Mouse (Mus musculus): ENCODE measurements around the gene Stkld1. TPM values are rescaled to one million over a fixed set of nuclear protein-coding genes. Genes with fewer than 3 reads are reported as not detected.
"Not testable (repeated sequence)": the region's sequence is repeated elsewhere in the genome, so short reads cannot be mapped to it uniquely, and the experiment has no call there.

The Stkld1 gene
- total RNA-seq (2021), result under 1 TPM in 1 of 2 experiments, not detected in 1; 0.46 TPM

DNA sequence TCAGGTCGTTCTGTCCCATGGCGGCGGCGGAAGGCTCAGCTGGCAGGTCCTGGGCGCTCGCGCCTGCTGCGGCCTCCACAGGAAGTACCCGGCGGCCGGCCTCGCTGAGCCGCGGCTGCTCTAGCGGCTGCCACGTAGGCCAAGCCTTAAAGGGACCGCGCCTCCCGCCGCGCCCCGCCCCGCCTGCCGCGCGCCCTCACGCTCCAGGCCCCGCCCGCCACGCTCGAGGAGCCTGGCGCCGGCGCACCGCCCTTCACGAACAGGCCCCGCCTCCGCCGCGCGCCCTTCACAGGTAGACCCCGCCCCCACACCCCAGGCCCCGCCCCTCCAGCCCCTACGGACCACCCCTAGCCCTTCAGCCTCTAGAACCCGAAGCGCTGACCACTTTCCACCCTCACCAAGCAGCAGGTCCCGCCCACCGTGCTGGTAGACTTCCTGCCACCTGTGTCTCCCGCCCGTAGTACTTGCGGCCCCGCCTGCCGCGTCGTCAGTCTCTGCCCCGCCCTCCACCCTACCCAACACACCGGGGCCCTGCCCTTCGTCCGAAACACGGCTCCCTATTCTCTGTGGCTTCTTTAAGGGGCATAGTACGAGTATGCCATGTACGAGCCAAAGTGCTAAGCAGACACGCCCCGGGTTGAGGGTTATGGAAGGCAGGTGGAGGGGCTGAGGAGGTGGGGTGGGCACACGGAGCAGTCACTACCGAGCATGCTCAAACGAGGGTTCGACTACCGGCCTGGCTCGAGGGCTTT lies at the start of gene Stkld1, which contains the start of gene Surf4:
TSS of gene Stkld1 (plus strand) at position 744 of the 752 bp plus-strand sequence.
TSS of gene Surf4 (minus strand) at position 625 of the 752 bp plus-strand sequence.
- peak; percentile 90 to 91 for DNase-seq

DNA sequence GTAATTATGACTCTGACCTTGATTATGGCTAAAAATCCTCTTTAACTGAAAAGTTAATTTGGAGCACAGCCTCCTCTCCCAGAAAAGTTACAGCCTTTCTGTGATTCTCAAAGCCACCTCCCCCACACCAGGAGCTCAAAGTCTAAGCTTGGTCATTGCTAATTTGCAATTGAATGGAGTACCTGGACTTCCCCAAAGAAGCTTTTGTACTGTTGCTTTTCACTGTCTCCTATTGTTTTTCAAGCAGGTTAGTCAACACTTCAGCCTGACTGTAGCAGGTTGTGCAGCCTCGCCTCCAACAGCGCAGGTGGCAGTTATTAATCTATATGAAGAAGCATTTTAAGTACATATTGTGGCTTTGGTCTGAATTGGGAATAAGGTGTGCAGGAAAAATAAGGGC lies 48.3 kb upstream of the Stkld1 start:
- not testable (repeated sequence) for DNase-seq

DNA sequence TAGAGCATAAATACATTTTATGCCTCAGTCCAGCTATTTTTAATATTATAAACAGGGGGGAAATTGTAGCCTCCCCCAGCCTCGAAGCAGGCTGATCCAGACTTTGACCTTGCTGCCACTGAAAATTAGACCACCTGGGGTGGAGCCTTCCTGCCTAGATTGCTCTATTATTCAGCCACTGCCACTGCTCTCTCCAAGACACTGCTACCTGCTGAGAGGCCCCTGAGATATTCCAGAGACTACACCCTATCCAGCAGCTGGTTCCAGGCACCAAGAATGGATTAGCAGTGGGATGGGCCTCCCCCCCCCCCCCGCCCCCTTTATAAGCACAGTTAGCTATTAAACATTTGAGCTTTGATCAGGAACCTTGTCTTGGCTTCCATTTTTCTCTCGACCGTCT lies 47.7 kb upstream of the Stkld1 start:
- DNase-seq, result not testable (repeated sequence)

DNA sequence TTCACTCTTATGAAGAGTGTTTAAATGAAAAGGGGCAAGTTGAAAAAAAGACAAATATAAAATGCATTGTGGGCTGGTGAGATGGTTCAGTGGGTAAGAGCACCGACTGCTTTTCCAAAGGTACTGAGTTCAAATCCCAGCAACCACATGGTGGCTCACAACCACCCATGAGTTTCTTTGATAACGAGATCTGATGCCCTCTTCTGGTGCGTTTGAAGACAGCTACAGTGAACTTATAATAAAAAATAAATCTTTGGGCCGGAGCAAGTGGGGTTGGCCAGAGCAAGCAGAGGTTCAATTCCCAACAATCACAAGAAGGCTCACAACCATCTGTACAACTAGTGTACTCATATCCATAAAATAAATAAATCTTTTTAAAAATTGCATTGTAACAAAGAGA lies 37.9 kb upstream of the Stkld1 start:
- no peak for DNase-seq

DNA sequence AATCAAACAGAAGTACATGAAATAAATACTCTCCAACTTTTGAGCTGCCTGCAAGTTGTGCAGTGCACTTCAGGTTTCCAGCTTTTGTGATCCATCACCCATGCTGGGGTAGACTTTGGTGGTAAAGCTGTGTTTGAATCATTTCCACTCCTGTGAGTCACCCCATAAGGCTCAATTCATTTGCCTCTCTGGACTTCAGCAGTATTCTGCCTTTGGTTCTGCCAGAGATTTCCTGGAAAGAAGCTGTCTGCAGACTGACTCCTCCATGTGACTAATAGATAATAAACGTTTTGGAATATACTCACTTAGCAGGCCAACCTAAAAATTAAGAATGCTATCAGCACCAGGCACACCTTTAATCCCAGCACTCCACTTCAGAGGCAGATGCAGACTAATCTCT lies 33.1 kb upstream of the Stkld1 start:
- DNase-seq, result no peak

DNA sequence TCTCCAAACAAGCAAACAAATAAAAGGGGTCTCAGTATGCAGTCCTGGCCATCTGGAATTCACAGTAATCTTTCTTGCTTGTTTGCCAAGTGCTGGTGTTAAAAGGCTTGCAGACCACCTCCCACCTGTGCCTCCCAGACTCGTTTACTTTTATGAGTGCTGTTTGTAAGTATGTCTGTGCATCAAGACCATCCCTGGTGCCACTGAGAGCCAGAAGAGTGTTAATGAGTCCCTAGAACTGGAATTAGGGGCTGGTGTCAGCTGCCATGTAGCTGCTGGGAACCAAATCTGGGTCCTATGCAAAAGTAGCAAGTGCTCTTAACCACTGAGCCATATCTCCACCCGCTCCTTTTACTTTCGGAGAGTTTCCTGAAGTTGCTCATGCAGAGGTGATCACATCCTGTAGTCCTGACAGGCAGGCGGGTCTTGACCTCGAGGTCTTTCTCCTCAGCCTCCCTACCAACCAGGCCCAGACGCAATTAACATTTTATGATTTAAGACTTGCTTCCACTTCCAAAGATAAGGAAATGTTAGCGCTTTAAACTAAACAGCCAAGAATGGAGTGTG lies 31.9 kb upstream of the Stkld1 start:
- DNase-seq, result no peak

DNA sequence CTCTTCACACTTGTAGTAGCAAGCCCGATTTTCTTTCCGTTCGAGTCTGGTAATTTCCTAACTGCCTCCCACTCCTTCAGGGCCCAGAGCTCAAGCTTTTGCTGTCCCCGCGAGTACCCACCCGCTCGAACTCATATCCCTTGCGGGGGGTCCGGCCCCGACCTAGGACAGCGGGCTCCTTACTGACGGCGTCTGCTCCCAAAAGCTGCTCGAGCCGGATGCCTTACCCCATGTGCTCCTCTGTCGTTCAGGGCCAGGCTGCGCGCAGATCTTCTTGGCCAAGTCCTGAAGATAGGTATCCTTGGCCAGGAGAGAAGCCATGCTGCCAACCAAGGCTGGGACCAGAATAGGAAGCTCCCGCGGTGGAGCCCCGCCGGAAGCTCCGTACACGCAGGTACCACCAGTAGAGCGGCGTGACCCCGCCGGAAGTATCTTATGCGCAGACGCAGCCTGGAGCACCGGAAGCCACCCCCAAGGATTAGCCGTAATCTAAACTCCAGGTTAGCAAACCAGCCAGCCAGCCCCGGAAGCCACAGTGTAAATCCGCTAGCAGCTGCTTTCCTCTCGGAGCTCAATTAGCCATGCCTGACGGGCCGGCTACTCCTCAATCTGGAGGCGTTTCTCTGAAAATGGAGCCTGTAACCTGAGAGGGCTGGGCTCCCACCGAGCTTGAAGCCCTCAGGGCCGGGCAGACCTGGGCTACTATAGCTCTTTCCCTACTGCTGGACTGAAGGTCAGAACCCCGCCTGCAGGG lies 31.2 kb upstream of the Stkld1 start, which contains the start of gene Surf6:
TSS of gene Surf6 (minus strand) at position 413 of the 754 bp plus-strand sequence.
- peak; percentile 96 to 97 for DNase-seq

DNA sequence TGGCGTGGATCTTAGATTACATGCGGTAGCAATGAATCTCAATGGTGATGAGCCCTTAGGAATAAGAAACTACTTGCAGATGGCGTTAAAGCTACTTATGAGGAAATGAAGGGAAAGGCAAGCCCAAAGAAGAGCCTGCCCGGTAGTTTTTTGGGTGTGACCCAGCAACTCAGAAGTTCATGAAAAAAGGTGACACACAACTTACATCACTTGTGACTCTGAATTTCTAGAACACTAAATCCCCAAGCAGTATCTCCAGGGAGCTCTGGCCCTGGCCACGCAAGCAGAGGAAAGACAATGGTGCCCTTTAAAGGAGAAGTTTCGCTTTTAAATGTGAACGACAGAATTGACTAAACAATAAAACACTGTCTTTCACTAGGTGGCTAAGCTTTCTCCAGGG lies 30.5 kb upstream of the Stkld1 start:
- DNase-seq, result no peak

DNA sequence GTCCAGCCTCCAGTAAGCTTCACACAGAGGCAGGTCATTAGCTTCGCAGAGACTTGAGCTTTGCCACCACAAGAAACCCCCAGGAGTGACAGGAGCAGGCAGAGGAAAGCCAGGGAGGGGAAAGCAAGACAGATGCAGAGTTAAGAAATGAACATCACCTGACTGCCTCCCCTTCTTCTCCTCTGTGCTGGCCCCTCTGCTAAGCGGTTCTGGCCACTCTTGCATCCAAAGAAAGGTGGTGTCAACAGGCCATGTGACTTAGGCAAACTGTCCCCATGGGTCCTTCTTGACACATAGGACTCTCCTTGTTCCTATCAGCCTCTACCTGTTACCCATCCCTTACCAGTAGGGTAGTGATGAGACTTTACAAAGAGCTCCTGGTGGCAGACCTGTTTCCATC lies 27.9 kb upstream of the Stkld1 start:
- DNase-seq, result no peak

DNA sequence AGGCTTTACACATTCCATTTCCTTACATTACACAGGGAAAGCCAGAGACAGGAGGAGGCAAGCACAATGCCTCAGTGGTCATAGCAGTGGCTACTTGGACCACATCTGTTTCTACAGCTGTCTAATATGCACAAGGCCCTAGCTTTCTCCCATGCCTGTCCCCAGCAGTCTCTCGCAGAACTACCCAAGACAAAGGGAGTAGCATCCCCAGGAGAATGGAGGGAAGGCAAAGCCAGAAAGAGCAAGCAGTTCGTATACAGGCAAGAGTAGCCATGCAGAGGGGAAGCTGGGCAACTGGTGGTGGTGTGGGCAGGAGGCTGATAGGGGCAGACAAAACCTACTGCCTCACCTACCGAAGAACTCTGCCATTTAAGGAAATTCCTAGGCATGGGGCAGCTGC lies 27.4 kb upstream of the Stkld1 start:
- DNase-seq, result no peak

DNA sequence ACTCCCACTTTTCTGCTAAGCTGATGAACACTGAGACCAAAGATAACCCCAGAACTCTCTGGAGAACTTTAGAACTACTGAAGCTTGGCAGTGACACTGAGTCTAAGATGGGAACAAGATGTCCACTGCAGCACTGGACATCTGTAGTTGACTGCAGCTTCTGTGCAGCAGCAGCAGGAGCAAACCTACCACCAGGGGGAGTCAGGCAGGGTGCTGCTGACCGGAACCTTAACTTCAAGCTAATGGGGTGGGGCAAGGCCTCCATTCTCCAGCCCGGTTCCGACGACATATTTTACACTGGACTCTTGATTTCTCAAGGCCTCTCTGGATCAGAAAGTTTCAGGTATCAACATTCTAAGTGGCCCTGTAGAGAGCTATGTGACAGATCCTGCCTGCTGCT lies 26.7 kb upstream of the Stkld1 start:
- no peak for DNase-seq

DNA sequence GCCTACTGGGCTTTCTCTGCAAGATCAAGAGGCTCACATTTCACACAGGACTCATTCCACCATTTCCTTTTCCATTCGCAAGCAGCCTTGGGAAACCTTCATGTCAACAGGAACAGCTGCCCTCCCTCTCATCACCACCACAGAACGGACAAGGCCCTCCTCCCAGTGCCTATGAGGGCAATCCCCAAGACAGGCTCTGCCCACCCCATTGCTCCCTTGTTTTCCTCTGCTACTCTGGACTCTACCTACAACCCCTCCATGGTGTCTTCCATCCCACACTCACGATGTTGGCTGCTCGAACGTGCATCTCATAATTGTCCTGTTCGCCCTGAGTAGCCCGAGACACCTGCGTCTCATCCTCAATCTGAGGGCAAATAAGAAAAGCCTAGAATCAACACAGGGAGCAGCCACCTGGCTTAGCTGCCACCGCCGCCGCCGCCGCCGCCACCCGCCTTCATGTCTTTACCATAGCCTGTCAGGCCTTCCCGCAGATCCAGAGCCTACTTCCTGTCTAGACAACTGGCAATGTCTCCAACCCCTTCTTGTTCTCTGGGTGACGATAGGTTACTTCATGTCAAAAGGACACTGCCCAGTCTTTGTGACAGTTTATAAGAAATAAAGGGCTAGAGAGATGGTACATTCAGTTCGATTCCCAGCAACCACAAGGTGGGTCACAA lies 25.0 kb upstream of the Stkld1 start:
- no peak for DNase-seq

DNA sequence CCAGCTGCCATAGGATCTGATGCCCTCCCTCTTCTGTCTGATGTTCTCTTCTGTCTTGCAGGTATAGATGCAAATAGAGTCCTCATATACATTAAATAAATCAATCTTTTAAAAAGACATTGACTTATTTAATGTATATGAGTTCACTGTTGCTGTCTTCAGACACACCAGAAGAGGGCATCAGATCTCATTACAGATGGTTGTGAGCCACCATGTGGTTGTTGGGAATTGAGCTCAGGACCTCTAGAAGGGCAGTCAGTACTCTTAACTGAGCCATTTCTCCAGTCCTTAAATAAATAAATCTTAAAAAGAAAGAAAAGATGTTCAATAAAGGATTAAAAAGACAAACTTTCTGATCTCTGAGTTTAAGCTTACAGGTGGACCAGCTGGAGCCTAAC lies 24.5 kb upstream of the Stkld1 start:
- DNase-seq, result no peak

DNA sequence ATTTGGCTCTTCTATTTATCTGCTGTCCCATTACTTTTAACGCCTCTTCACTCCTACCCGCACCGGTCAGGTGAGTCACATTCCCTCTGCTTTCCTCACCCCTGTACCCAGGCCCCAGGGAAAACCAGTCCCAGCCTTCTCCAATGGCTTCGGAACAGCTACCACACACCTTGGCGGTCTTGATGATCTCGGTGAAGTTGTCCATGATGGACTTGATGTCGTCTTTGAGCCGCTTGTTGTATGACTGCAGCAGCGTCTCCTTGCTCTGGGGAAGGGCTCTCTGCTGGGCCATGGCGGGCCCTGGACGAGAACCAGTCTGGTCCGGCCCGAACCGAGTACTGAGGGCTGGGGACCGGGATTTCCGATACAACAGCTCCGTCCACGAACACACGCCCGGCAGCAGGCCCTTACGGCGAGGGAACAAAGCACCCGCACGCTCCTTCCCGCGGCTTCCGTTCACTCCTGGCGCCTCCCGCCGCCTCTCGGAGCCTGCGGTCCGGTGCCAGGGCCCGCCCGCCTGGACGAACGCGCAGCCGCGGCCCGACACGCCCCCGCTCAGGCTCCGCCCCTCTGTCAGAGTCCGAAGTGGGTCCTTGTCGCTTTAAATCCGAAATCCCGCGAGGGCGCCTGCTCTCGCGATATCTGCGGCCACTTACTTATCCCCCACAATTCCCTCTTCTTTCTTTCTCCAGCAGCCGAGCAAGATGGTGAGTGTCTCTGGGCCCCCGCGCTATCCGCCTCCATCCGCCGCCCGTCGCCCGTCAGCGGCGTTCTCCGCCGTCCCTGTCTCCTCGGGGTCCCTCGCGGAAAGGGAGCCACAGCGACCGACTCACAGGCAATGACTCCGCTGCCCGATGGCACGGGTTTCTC lies 23.5 kb upstream of the Stkld1 start, which contains the start of the genes Med22 and Rpl7a:
TSS of gene Med22 (minus strand) at position 554 of the 870 bp plus-strand sequence.
TSS of gene Rpl7a (plus strand) at position 641 of the 870 bp plus-strand sequence.
- peak; percentile 99 for DNase-seq

DNA sequence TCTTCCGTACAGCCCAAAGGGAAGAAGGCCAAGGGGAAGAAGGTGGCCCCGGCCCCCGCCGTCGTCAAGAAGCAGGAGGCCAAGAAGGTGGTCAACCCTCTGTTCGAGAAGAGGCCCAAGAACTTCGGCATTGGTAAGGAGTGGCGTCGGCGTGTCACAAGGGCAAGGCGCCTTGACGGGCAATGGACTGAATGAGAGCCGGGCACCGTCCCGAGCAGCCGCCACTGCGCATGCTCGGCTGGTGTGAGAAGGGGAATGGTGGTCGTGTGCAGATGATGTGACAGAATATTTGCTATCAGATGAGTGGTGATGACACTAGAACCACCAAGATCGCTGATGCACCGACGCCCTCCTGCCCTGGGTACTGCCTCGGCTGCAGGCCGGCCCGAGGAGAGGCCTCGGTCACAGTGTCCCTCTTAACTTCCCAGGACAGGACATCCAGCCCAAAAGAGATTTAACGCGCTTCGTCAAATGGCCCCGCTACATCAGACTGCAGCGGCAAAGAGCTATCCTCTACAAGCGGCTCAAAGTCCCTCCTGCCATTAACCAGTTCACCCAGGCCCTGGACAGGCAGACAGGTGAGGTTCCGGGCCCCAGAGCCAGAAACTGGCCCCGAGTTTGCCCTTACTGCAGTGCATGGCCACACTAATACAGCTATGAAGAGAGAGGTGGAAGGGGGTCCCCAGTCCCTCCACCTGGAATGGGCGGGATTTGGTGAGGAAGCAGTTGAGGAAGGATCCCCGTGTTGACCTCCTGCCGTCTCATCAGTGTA lies 22.7 kb upstream of the Stkld1 start:
- no peak for DNase-seq

DNA sequence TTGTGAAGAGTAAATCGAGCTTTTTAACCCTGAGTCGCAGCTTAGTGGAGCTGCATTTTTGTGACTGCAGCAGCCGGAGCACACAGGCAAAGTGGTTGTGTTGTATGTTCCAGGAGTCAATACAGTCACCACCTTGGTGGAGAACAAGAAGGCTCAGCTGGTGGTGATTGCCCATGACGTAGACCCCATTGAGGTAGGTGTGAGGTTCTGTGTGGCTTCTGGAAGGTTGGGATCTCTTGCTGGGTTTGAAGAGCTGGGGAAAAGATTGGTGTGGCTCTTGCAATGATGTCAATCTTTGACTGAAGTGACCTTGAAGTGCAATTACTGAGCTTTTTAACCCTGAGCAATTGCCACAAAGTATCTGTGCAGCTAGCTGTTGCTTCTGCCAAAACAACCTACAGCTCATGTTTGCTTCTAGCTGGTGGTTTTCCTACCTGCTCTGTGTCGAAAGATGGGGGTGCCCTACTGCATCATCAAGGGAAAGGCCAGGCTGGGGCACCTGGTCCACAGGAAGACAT lies 21.5 kb upstream of the Stkld1 start:
- DNase-seq, result no peak

DNA sequence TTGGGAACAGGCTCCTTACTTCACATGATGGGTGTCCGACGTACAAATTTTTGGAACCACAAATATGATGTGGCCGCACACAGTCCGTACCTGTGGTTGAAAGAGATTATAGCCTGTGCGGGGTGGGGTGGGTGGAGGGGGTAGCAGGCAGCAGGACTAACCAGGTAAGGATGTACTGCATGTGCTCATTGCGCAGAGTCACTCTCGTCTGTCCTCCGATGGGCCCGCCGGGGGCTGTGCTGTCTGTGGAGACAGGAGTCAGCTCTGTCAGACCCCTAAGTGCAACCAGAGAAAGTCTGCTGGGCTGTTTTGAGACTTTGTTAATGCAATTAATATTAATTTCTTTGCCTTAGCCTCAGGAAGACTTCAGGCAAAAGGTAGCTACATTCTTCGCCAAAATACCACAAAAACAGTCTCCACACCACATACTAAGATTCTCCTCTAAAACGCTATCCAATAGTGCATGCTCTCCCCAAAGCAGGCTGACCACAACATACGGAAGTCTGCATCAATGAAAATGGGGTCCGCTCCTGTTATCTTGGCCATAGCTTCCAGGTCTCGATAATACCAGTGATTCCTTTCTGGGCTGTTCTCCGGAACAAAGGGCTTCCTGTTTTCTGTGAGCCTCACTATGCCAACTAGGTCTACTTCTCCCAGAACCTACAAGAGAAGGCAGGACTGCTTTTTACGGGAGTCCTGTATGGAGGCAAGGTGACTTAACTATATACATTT lies 20.3 kb upstream of the Stkld1 start:
- no peak for DNase-seq

DNA sequence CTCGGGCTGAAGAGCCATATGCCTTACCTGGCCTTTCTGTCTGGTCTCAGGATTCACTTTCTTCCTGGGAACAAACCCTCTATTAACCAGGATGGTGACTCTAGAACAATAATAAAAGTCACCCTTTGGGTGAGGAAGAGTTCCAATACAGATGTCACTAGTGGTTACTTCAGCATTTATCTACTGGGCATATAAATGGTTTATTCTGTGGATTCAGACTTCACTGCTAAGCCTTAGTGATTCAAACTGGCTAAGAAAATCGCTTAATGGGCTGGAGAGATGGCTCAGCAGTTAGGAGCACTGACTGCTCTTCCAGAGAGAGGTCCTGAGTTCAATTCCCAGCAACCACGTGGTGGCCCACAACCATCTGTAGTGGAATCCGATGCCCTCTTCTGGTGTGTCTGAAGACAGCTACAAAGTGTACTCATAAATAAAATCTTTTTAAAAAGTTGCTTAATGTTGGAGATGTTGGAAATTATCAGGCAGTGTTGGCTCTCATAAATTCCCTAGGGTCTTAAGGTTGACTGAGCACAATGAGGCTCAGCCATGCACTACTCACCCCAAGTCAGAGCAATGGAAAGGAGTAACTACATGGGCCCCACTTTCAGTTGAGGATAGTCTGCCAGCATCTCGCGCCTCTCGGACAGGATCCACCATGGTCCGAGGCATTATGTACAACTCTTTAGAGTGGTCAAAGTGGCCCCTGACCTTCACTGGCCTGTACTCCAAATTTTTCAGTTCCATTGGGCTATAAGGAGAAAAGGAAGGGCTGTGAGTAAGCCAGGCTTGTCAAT lies 19.5 kb upstream of the Stkld1 start:
- no peak for DNase-seq

All from layer of hippocampus, postnatal 36 days (tissue).